Mouse (Mus musculus): Measurements from ENCODE around the gene Als2cr12. TPM values are rescaled to one million over a fixed set of nuclear protein-coding genes. Genes with fewer than 3 reads are reported as not detected.
"Not testable (repeated sequence)": the region's sequence is repeated elsewhere in the genome, so short reads cannot be mapped to it uniquely, and the experiment has no call there.

Als2cr12 gene
- polyA plus RNA-seq, 1 experiment from 2014 or later: 0.68 TPM

- not testable (repeated sequence) for H3K4me3 ChIP-seq (replicated peaks); H3K4me1 ChIP-seq; ATAC-seq (ENCODE audit: insufficient number of reproducible peaks, low FRiP score, low TSS enrichment, low read depth); H3K9me3 ChIP-seq (replicated peaks); H3K27me3 ChIP-seq; H3K27ac ChIP-seq (replicated peaks); H3K9ac ChIP-seq; H3K4me2 ChIP-seq (replicated peaks); H3K36me3 ChIP-seq
- WGBS: 64% methylated on average over 5 of the region's 5 CpGs
Observed at GRCm38 (mm10) chr1:58678412-58678811, 17.4 kb downstream of the Als2cr12 start.

- no peak for ATAC-seq (ENCODE audit: insufficient number of reproducible peaks, low FRiP score, low TSS enrichment, low read depth)
- H3K4me1 ChIP-seq: no peaks in the 10 kb centered on the region
- no peak overlapping the region for H3K27ac ChIP-seq (replicated peaks)
- no peaks in the 10 kb centered on the region for H3K27me3 ChIP-seq
- H3K4me3 ChIP-seq (replicated peaks): no peak overlapping the region
- H3K9ac ChIP-seq: no peak overlapping the region
- no peak overlapping the region for H3K4me2 ChIP-seq (replicated peaks)
- no peaks in the 10 kb centered on the region for H3K9me3 ChIP-seq (replicated peaks)
- 77% methylated on average over 1 of the region's 1 CpGs for WGBS
- H3K36me3 ChIP-seq: no peaks in the 10 kb centered on the region
Observed at GRCm38 (mm10) chr1:58677575-58677974, 18.2 kb downstream of the Als2cr12 start.

- no peak for ATAC-seq (ENCODE audit: insufficient number of reproducible peaks, low FRiP score, low TSS enrichment, low read depth)
- H3K4me1 ChIP-seq: no peaks in the 10 kb centered on the region
- H3K9me3 ChIP-seq (replicated peaks): no peaks in the 10 kb centered on the region
- H3K9ac ChIP-seq: no peak overlapping the region
- no peak overlapping the region for H3K27ac ChIP-seq (replicated peaks)
- H3K4me2 ChIP-seq (replicated peaks): no peak overlapping the region
- no peaks in the 10 kb centered on the region for H3K27me3 ChIP-seq
- WGBS: 59% methylated on average over 3 of the region's 3 CpGs
- no peak overlapping the region for H3K4me3 ChIP-seq (replicated peaks)
- no peaks in the 10 kb centered on the region for H3K36me3 ChIP-seq
Observed at GRCm38 (mm10) chr1:58675011-58675410, 20.8 kb downstream of the Als2cr12 start.

- Histone ChIP-seq H3K4me2 (replicated peaks) (no peak overlapping the region), H3K36me3 (no peaks in the 10 kb centered on the region), H3K9me3 (replicated peaks) (no peaks in the 10 kb centered on the region), H3K4me3 (replicated peaks) (no peak overlapping the region), H3K27me3 (no peaks in the 10 kb centered on the region), H3K9ac (no peak overlapping the region), H3K27ac (replicated peaks) (no peak overlapping the region), H3K4me1 (no peaks in the 10 kb centered on the region)
- WGBS: 86% methylated on average over 2 of the region's 2 CpGs
- ATAC-seq (ENCODE audit: insufficient number of reproducible peaks, low FRiP score, low TSS enrichment, low read depth): no peak
Observed at GRCm38 (mm10) chr1:58672116-58672515, 23.7 kb downstream of the Als2cr12 start.

GRCm38 (mm10) chr1:58669635-58670034 lies 26.2 kb downstream of the Als2cr12 start:
- not testable (repeated sequence) for H3K9ac ChIP-seq; H3K4me3 ChIP-seq (replicated peaks); H3K4me1 ChIP-seq; H3K4me2 ChIP-seq (replicated peaks); H3K36me3 ChIP-seq; H3K27me3 ChIP-seq; ATAC-seq (ENCODE audit: insufficient number of reproducible peaks, low FRiP score, low TSS enrichment, low read depth); H3K9me3 ChIP-seq (replicated peaks); H3K27ac ChIP-seq (replicated peaks)
- WGBS: 82% methylated on average over 3 of the region's 3 CpGs

- WGBS: 76% methylated on average over 5 of the region's 5 CpGs
- no peaks in the 10 kb centered on the region for H3K4me1 ChIP-seq
- H3K4me3 ChIP-seq (replicated peaks): no peak overlapping the region
- ATAC-seq (ENCODE audit: insufficient number of reproducible peaks, low FRiP score, low TSS enrichment, low read depth): no peak
- H3K36me3 ChIP-seq: no peaks in the 10 kb centered on the region
- H3K27ac ChIP-seq (replicated peaks): no peak overlapping the region
- no peaks in the 10 kb centered on the region for H3K27me3 ChIP-seq
- H3K9ac ChIP-seq: no peak overlapping the region
- H3K9me3 ChIP-seq (replicated peaks): no peaks in the 10 kb centered on the region
- H3K4me2 ChIP-seq (replicated peaks): no peak overlapping the region
Observed at GRCm38 (mm10) chr1:58668191-58668590, 27.6 kb downstream of the Als2cr12 start.

- not testable (repeated sequence) for H3K9me3 ChIP-seq (replicated peaks); ATAC-seq (ENCODE audit: insufficient number of reproducible peaks, low FRiP score, low TSS enrichment, low read depth); H3K27me3 ChIP-seq; H3K36me3 ChIP-seq; H3K27ac ChIP-seq (replicated peaks); H3K4me1 ChIP-seq; H3K4me2 ChIP-seq (replicated peaks); H3K9ac ChIP-seq; H3K4me3 ChIP-seq (replicated peaks)
- 77% methylated on average over 3 of the region's 3 CpGs for WGBS
Observed at GRCm38 (mm10) chr1:58663365-58663764, 32.4 kb downstream of the Als2cr12 start.

- 89% methylated on average over 5 of the region's 5 CpGs for WGBS
- H3K27ac ChIP-seq (replicated peaks); H3K4me2 ChIP-seq (replicated peaks); H3K36me3 ChIP-seq; H3K9me3 ChIP-seq (replicated peaks); H3K9ac ChIP-seq; H3K4me1 ChIP-seq; ATAC-seq (ENCODE audit: insufficient number of reproducible peaks, low FRiP score, low TSS enrichment, low read depth); H3K27me3 ChIP-seq; H3K4me3 ChIP-seq (replicated peaks): not testable (repeated sequence)
Observed at GRCm38 (mm10) chr1:58662671-58663070, 33.1 kb downstream of the Als2cr12 start.

GRCm38 (mm10) chr1:58652480-58653403 lies 43.0 kb downstream of the Als2cr12 start:
- peak overlapping the region; percentile 66 for H3K4me2 ChIP-seq (replicated peaks)
- no peaks in the 10 kb centered on the region for H3K9me3 ChIP-seq (replicated peaks)
- H3K9ac ChIP-seq: peak overlapping the region; percentile 62
- WGBS: 2% methylated on average over 37 of the region's 37 CpGs
- peak overlapping the region; percentile 44; the same call in 1 of the 2 replicates for H3K27ac ChIP-seq (replicated peaks)
- H3K4me3 ChIP-seq (replicated peaks): peak overlapping the region; percentile 62
- ATAC-seq (ENCODE audit: insufficient number of reproducible peaks, low FRiP score, low TSS enrichment, low read depth): peak; percentile 80
- H3K4me1 ChIP-seq: no peaks in the 10 kb centered on the region
- no peaks in the 10 kb centered on the region for H3K36me3 ChIP-seq
- H3K27me3 ChIP-seq: no peaks in the 10 kb centered on the region

- ATAC-seq (ENCODE audit: insufficient number of reproducible peaks, low FRiP score, low TSS enrichment, low read depth); H3K9ac ChIP-seq: not testable (repeated sequence)
- WGBS: 79% methylated on average over 17 of the region's 17 CpGs
Observed at GRCm38 (mm10) chr1:58651571-58652456, 44.0 kb downstream of the Als2cr12 start.

GRCm38 (mm10) chr1:58628847-58629246 lies 66.9 kb downstream of the Als2cr12 start:
- not testable (repeated sequence) for H3K4me2 ChIP-seq (replicated peaks); H3K4me1 ChIP-seq; H3K27ac ChIP-seq (replicated peaks); H3K27me3 ChIP-seq; H3K4me3 ChIP-seq (replicated peaks); ATAC-seq (ENCODE audit: insufficient number of reproducible peaks, low FRiP score, low TSS enrichment, low read depth); H3K36me3 ChIP-seq; H3K9me3 ChIP-seq (replicated peaks); H3K9ac ChIP-seq
- WGBS: 68% methylated on average over 2 of the region's 2 CpGs

More at GRCm38 (mm10) chr1:58651571-58652456, 44.0 kb downstream of the Als2cr12 start:
- Histone ChIP-seq H3K27ac (replicated peaks) (peak overlapping the region; percentile 44; the same call in 1 of the 2 replicates), H3K4me3 (replicated peaks) (peak overlapping the region; percentile 62), H3K4me2 (replicated peaks) (peak overlapping the region; percentile 66)
- H3K9me3 ChIP-seq (replicated peaks); H3K36me3 ChIP-seq; H3K4me1 ChIP-seq; H3K27me3 ChIP-seq: not testable (repeated sequence)
